Mouse (Mus musculus): ENCODE measurements around the gene Olfr348. TPM values are rescaled to one million over a fixed set of nuclear protein-coding genes. Genes with fewer than 3 reads are reported as not detected.

The Olfr348 gene
- not detected for polyA plus RNA-seq (2014; fragmentation: Illumina TruSeq; extraction: RNeasy Lipid Tissue Mini Kit (QIAGEN cat#74804); ENCODE audit: low read depth, low replicate concordance)

DNA sequence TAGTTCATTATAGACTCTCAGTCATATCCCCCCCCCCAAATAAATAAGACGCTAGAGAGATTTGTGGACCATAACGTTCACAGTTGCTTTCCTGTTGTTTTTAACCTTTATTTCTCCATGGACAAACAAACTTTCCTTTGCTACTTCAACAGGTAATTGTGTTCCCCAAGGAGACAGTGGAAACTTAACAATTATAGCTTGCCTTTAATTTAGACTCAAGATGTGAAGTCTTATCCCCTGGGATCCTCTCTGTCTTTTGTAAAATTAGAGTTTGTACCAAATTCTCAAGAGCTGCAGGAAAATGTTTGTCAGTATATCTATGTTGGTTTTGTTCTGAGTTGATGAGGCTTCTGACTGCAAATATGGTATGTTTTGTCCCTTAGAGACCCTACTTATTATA, at the start of gene Olfr348:
Gene Olfr348 (plus strand): TSS at position 301 of the 400 bp plus-strand sequence.

GRCm38 (mm10) chr2:36790238-36790637, 6.2 kb downstream of the Olfr348 start, which contains the start of gene Olfr50:
Gene Olfr50 (plus strand): TSS chr2:36790538.

DNA sequence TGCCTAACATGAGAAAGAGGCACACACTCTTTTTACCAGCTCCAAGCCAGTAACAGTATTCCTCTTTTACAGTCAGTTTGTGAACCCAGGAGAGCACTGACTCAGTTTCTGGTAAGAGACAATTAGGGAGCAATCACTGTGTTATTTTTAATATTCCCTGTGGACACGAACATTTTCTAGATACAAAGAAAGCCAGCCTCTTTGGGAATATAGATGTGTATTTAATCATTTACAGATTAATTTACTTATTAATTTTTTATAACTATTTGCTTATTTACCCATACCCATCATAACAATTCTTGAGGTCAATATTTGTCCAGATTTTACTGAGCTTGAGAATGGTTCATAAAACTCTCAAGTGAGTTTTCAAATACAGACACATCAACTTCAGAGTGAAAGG, 32.9 kb downstream of the Olfr348 start, which contains the start of gene Olfr3:
Gene Olfr3 (minus strand): TSS at position 101 of the 400 bp plus-strand sequence.

Other genes starting within 250 kb of the Olfr348 start
- gene Olfr344, start 217.6 kb upstream of the Olfr348 start, polyA plus RNA-seq (2014; fragmentation: Illumina TruSeq; extraction: RNeasy Lipid Tissue Mini Kit (QIAGEN cat#74804); ENCODE audit: low read depth, low replicate concordance), result not detected
- gene Olfr345, start 144.2 kb upstream of the Olfr348 start, polyA plus RNA-seq (2014; fragmentation: Illumina TruSeq; extraction: RNeasy Lipid Tissue Mini Kit (QIAGEN cat#74804); ENCODE audit: low read depth, low replicate concordance), result not detected
- gene Olfr346, start 98.5 kb upstream of the Olfr348 start, polyA plus RNA-seq (2014; fragmentation: Illumina TruSeq; extraction: RNeasy Lipid Tissue Mini Kit (QIAGEN cat#74804); ENCODE audit: low read depth, low replicate concordance), result not detected
- not detected for gene Olfr347, start 52.4 kb upstream of the Olfr348 start, polyA plus RNA-seq (2014; fragmentation: Illumina TruSeq; extraction: RNeasy Lipid Tissue Mini Kit (QIAGEN cat#74804); ENCODE audit: low read depth, low replicate concordance)
- not detected for gene Olfr50, start 6.3 kb downstream of the Olfr348 start, polyA plus RNA-seq (2014; fragmentation: Illumina TruSeq; extraction: RNeasy Lipid Tissue Mini Kit (QIAGEN cat#74804); ENCODE audit: low read depth, low replicate concordance)
- gene Olfr3, start 32.8 kb downstream of the Olfr348 start, polyA plus RNA-seq (2014; fragmentation: Illumina TruSeq; extraction: RNeasy Lipid Tissue Mini Kit (QIAGEN cat#74804); ENCODE audit: low read depth, low replicate concordance), result not detected
- not detected for gene Olfr350, start 62.0 kb downstream of the Olfr348 start, polyA plus RNA-seq (2014; fragmentation: Illumina TruSeq; extraction: RNeasy Lipid Tissue Mini Kit (QIAGEN cat#74804); ENCODE audit: low read depth, low replicate concordance)
- gene Olfr351, start 78.4 kb downstream of the Olfr348 start, polyA plus RNA-seq (2014; fragmentation: Illumina TruSeq; extraction: RNeasy Lipid Tissue Mini Kit (QIAGEN cat#74804); ENCODE audit: low read depth, low replicate concordance), result not detected
- not detected for gene Olfr352, start 84.2 kb downstream of the Olfr348 start, polyA plus RNA-seq (2014; fragmentation: Illumina TruSeq; extraction: RNeasy Lipid Tissue Mini Kit (QIAGEN cat#74804); ENCODE audit: low read depth, low replicate concordance)
- not detected for gene Olfr353, start 108.7 kb downstream of the Olfr348 start, polyA plus RNA-seq (2014; fragmentation: Illumina TruSeq; extraction: RNeasy Lipid Tissue Mini Kit (QIAGEN cat#74804); ENCODE audit: low read depth, low replicate concordance)
- gene Olfr354, start 121.4 kb downstream of the Olfr348 start, polyA plus RNA-seq (2014; fragmentation: Illumina TruSeq; extraction: RNeasy Lipid Tissue Mini Kit (QIAGEN cat#74804); ENCODE audit: low read depth, low replicate concordance), result not detected
- not detected for gene Olfr355, start 144.6 kb downstream of the Olfr348 start, polyA plus RNA-seq (2014; fragmentation: Illumina TruSeq; extraction: RNeasy Lipid Tissue Mini Kit (QIAGEN cat#74804); ENCODE audit: low read depth, low replicate concordance)
- not detected for gene Olfr356, start 152.8 kb downstream of the Olfr348 start, polyA plus RNA-seq (2014; fragmentation: Illumina TruSeq; extraction: RNeasy Lipid Tissue Mini Kit (QIAGEN cat#74804); ENCODE audit: low read depth, low replicate concordance)
- not detected for gene Olfr357, start 209.6 kb downstream of the Olfr348 start, polyA plus RNA-seq (2014; fragmentation: Illumina TruSeq; extraction: RNeasy Lipid Tissue Mini Kit (QIAGEN cat#74804); ENCODE audit: low read depth, low replicate concordance)
- gene Olfr358, start 225.1 kb downstream of the Olfr348 start, polyA plus RNA-seq (2014; fragmentation: Illumina TruSeq; extraction: RNeasy Lipid Tissue Mini Kit (QIAGEN cat#74804); ENCODE audit: low read depth, low replicate concordance), result not detected